Mouse (Mus musculus): ENCODE data around the gene Sec16b. TPM values are rescaled to one million over a fixed set of nuclear protein-coding genes. Genes with fewer than 3 reads are reported as not detected.

Gene Sec16b
- polyA plus RNA-seq (2014; fragmentation: Nextera tagmentation; extraction: Ambion mirVana): 0.68 and 0.91 TPM in 2 replicates

DNA sequence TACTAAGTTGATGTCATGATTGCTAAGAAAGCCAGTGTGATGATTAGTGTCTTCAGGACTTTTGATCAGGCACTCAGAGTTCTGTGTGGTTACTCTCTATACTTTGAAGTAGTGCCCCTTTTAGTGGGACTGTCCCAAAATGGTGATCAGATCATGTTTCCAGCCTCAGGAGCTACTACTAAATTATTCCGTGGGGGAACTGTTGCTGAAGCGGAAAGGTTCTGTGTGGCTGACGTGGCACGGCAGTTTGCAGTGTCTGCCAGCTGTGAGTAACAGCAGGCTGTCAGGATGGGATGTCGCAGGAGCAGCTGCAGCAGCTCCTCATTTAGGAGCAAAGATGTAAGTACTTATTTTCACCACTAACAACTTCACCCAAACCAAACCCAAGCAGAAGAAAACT is at the start of gene Sec16b:
Gene Sec16b (plus strand): TSS at position 207 of the 400 bp plus-strand sequence.
- no peak for ATAC-seq (replicated peaks; ENCODE audit: low FRiP score)
- no peaks in the 10 kb centered on the region for H3K9me3 ChIP-seq (ENCODE audit: control insufficient read depth, low read length)
- DNase-seq (ENCODE audit: low spot score): no peak
- H3K4me1 ChIP-seq (replicated peaks; ENCODE audit: control insufficient read depth, insufficient read depth, low read length): no peaks in the 10 kb centered on the region
- H3K4me3 ChIP-seq (ENCODE audit: low read depth, low read length): no peak within 1 kb of the TSS
- no peaks in the 10 kb centered on the region for H3K36me3 ChIP-seq (ENCODE audit: control insufficient read depth, insufficient read depth, low read length)
- 41% methylated on average over 5 of the region's 5 CpGs for WGBS
- no peak within 1 kb of the TSS for H3K27ac ChIP-seq (ENCODE audit: low read depth, low read length)
- no peak within 1 kb of the TSS for H3K4me2 ChIP-seq (ENCODE audit: low read depth, low read length, severe bottlenecking)
- no peaks in the 10 kb centered on the region for H3K27me3 ChIP-seq (ENCODE audit: control insufficient read depth, insufficient read depth, low read length)
- no peak within 1 kb of the TSS for H3K9ac ChIP-seq (ENCODE audit: low read length)

DNA sequence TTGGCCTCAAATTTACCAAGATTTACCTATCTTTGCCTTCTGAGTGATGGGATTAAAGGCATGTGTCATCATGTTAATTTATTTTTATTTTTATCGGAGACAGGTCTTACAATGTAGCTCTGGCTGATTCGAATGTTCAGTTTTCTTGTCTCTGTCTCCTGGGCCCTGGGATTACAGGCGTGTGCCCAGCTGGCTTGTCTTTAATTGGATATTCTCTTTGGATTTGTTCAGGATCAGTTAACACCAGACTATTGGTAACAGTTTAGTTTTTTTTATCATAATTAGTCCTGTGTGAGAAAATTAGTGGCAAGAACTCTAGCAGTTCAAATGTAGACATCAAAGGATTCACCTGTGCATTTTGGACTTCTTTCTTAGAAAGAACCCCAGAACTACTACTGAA is 48.7 kb upstream of the Sec16b start:
- Histone ChIP-seq H3K27me3 (ENCODE audit: control insufficient read depth, insufficient read depth, low read length) (peaks cover 2% of the 10 kb centered on the region; the same call in 1 of the 2 replicates), H3K9ac (ENCODE audit: low read length) (no peak overlapping the region; the same call in 1 of the 2 replicates), H3K4me2 (ENCODE audit: low read depth, low read length, severe bottlenecking) (no peak overlapping the region), H3K36me3 (ENCODE audit: control insufficient read depth, insufficient read depth, low read length) (no peaks in the 10 kb centered on the region), H3K27ac (ENCODE audit: low read depth, low read length) (no peak overlapping the region), H3K4me3 (ENCODE audit: low read depth, low read length) (no peak overlapping the region), H3K4me1 (replicated peaks; ENCODE audit: control insufficient read depth, insufficient read depth, low read length) (peaks cover 8% of the 10 kb centered on the region), H3K9me3 (ENCODE audit: control insufficient read depth, low read length) (no peaks in the 10 kb centered on the region)
- 40% methylated on average over 3 of the region's 3 CpGs for WGBS
- DNase-seq (ENCODE audit: low spot score) (no peak), ATAC-seq (replicated peaks; ENCODE audit: low FRiP score) (no peak)

DNA sequence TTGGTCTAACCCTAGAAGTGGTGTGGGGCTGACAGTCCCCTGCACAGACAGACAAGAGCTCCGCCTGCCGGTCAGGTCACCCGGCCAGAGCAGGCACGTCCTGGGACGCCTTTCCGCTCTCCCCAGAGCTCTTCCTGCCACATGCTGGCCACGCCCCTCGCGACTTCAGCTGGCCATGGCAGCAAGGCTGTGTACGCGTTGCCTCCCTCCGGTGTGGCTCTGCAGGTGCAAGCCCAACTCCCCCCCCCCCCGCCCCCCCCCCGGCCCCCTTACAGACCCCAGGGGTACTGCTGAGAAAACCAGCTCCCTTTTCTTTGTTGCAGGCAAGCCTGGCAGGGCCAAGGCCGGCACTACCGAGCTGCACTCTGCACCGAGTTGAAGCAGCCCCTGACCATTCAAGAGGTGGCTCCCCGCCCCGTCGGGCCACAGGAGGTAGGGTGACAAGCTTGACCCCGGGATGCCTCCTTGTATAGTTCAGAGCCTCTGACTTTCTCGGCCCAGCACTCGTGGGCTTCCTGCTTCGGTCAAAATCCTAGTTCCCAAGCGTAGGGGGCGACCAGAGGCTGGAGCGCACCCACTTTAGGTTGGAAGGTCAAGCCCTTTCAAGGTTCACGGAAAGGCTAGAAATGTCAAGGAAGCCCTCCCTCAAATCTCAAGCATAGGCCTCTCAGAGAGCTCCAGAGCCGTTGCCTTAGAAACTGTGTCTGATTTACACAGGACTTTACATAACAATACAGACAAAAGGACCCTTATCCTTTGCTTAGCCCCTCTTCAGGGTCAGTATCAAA is 47.9 kb upstream of the Sec16b start, which contains the start of gene Cryzl2:
Gene Cryzl2 (plus strand): TSS at position 157 of the 788 bp plus-strand sequence.
- peaks cover 2% of the 10 kb centered on the region; the same call in 1 of the 2 replicates for H3K27me3 ChIP-seq (ENCODE audit: control insufficient read depth, insufficient read depth, low read length)

DNA sequence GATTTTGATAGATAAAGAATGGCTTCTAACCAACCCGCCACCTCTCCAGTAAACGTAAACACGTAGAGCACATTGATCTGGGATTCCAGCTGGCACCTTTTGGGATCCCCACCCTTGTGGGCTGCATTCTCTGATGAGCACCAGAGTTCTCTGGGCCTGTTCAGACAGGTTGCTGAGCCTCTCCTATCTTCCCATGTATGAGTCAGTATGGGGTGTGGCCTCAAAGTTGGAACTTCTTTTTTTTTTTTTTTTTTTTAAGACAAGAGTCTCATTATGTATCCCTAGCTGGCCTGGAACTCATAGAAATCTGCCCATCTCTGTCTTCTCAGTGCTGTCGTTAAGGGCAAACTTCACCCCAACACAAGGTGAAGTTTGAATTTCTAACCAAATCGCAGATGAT is 46.6 kb upstream of the Sec16b start:
- Histone ChIP-seq H3K36me3 (ENCODE audit: control insufficient read depth, insufficient read depth, low read length) (no peaks in the 10 kb centered on the region), H3K4me3 (ENCODE audit: low read depth, low read length) (no peak overlapping the region), H3K27me3 (ENCODE audit: control insufficient read depth, insufficient read depth, low read length) (peaks cover 2% of the 10 kb centered on the region; the same call in 1 of the 2 replicates), H3K9ac (ENCODE audit: low read length) (no peak overlapping the region), H3K4me2 (ENCODE audit: low read depth, low read length, severe bottlenecking) (no peak overlapping the region), H3K4me1 (replicated peaks; ENCODE audit: control insufficient read depth, insufficient read depth, low read length) (peaks cover 8% of the 10 kb centered on the region), H3K27ac (ENCODE audit: low read depth, low read length) (no peak overlapping the region), H3K9me3 (ENCODE audit: control insufficient read depth, low read length) (no peaks in the 10 kb centered on the region)
- WGBS: 90% methylated on average over 5 of the region's 5 CpGs
- ATAC-seq (replicated peaks; ENCODE audit: low FRiP score) (no peak), DNase-seq (ENCODE audit: low spot score) (no peak)

More for the DNA sequence above, 47.9 kb upstream of the Sec16b start, which contains the start of gene Cryzl2:
- H3K36me3 ChIP-seq (ENCODE audit: control insufficient read depth, insufficient read depth, low read length): no peaks in the 10 kb centered on the region
- peak within 1 kb of the TSS; percentile 44 for H3K9ac ChIP-seq (ENCODE audit: low read length)
- H3K9me3 ChIP-seq (ENCODE audit: control insufficient read depth, low read length): no peaks in the 10 kb centered on the region
- H3K4me3 ChIP-seq (ENCODE audit: low read depth, low read length): peak within 1 kb of the TSS; percentile 28
- DNase-seq (ENCODE audit: low spot score): peak; percentile 90
- H3K4me2 ChIP-seq (ENCODE audit: low read depth, low read length, severe bottlenecking): peak within 1 kb of the TSS; percentile 62
- H3K4me1 ChIP-seq (replicated peaks; ENCODE audit: control insufficient read depth, insufficient read depth, low read length): peaks cover 8% of the 10 kb centered on the region
- peak; percentile 87 for ATAC-seq (replicated peaks; ENCODE audit: low FRiP score)
- 2% methylated on average over 27 of the region's 29 CpGs for WGBS
- H3K27ac ChIP-seq (ENCODE audit: low read depth, low read length): peak within 1 kb of the TSS; percentile 26; the same call in 1 of the 2 replicates

DNA sequence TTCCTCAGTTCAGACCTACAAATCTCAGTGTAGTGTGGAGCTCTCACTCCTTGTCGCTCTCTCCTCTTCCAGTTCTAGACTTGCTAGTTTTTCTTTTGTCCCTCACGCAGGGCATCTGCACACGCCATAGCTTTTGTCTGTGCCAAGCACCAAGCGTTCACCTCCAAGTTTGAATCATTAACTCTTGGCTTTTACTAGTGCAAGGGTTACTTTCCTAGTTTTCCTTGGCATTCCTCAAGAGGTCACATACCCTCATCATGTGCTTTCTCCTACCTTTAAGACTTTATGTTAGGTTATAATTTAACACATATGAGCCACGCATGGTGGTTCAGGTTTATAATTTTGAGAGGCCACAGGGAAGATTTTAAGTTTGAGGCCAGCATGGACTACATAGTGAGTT is 45.3 kb upstream of the Sec16b start:
- H3K36me3 ChIP-seq (ENCODE audit: control insufficient read depth, insufficient read depth, low read length): no peaks in the 10 kb centered on the region
- H3K9ac ChIP-seq (ENCODE audit: low read length): no peak overlapping the region
- H3K4me1 ChIP-seq (replicated peaks; ENCODE audit: control insufficient read depth, insufficient read depth, low read length): peaks cover 8% of the 10 kb centered on the region
- no peak overlapping the region for H3K4me2 ChIP-seq (ENCODE audit: low read depth, low read length, severe bottlenecking)
- H3K27me3 ChIP-seq (ENCODE audit: control insufficient read depth, insufficient read depth, low read length): peaks cover 2% of the 10 kb centered on the region; the same call in 1 of the 2 replicates
- no peak for DNase-seq (ENCODE audit: low spot score)
- no peak overlapping the region for H3K4me3 ChIP-seq (ENCODE audit: low read depth, low read length)
- no peak for ATAC-seq (replicated peaks; ENCODE audit: low FRiP score)
- no peak overlapping the region for H3K27ac ChIP-seq (ENCODE audit: low read depth, low read length)
- 95% methylated on average over 5 of the region's 5 CpGs for WGBS
- no peaks in the 10 kb centered on the region for H3K9me3 ChIP-seq (ENCODE audit: control insufficient read depth, low read length)

DNA sequence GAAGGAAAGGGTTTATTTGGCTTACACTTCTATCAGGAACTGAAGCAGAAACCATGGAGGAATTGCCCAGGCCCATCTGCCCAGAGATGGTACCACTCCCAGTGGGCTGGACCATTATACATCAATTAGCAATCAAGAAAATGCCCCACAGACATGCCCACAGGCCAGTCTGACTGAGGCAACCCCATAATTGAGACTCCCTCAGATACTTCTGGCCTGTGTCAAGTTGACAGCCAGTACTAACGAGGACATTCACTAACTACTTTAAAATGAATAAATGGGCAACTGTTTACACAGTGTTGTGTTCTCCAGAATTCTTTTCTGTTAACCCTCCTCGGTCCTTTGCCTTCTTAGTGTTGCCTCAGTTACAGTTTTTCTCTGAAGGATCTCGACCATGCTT is 44.2 kb upstream of the Sec16b start:
- H3K9ac ChIP-seq (ENCODE audit: low read length): no peak overlapping the region
- H3K4me2 ChIP-seq (ENCODE audit: low read depth, low read length, severe bottlenecking): no peak overlapping the region
- no peak overlapping the region for H3K27ac ChIP-seq (ENCODE audit: low read depth, low read length)
- ATAC-seq (replicated peaks; ENCODE audit: low FRiP score) (no peak), DNase-seq (ENCODE audit: low spot score) (no peak)
- H3K27me3 ChIP-seq (ENCODE audit: control insufficient read depth, insufficient read depth, low read length): no peaks in the 10 kb centered on the region
- H3K4me3 ChIP-seq (ENCODE audit: low read depth, low read length): no peak overlapping the region
- H3K4me1 ChIP-seq (replicated peaks; ENCODE audit: control insufficient read depth, insufficient read depth, low read length): peaks cover 8% of the 10 kb centered on the region
- 60% methylated on average over 3 of the region's 3 CpGs for whole genome bisulfite sequencing
- H3K36me3 ChIP-seq (ENCODE audit: control insufficient read depth, insufficient read depth, low read length): no peaks in the 10 kb centered on the region
- H3K9me3 ChIP-seq (ENCODE audit: control insufficient read depth, low read length): no peaks in the 10 kb centered on the region

DNA sequence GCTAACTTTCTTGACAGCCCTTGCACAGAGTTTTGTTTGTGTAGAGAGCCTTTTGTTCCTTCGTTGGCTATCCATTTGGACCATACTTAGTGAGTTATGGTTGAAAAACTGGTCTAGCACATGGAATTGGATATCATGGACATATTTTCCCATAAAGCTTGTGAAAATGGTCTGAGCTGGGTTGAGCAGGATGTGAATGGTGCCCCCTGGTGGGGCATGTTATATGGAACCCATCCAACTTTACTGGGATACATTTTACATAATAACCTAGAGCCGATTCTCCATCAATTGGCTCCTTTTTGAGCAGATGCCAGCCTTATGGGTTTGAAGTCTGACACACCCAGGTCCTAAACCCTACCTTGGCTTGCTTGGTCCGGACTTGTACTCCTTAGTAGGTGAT is 41.3 kb upstream of the Sec16b start:
- no peaks in the 10 kb centered on the region for H3K9me3 ChIP-seq (ENCODE audit: control insufficient read depth, low read length)

DNA sequence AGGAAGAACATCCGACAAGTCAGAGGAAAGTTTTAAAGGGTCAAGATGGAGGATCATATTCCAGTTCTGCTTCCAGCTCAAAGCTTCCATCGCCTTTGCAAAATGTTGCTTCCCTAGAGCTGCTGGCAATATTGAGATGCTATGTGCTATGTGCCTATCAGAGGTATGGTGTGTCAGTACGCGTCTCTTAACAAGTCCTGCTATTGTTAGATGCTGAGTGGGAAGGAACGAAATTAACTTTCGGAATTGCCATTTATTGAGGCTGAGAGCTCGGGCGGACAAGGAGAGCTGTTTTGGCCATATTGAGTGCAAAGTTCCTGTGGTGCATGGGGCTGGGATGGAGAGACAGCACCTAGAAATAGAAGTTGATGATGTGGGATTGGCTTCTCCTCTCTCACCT is 38.7 kb upstream of the Sec16b start:
- Histone ChIP-seq H3K36me3 (ENCODE audit: control insufficient read depth, insufficient read depth, low read length) (no peaks in the 10 kb centered on the region), H3K27me3 (ENCODE audit: control insufficient read depth, insufficient read depth, low read length) (no peaks in the 10 kb centered on the region), H3K4me1 (replicated peaks; ENCODE audit: control insufficient read depth, insufficient read depth, low read length) (no peaks in the 10 kb centered on the region), H3K4me3 (ENCODE audit: low read depth, low read length) (no peak overlapping the region), H3K4me2 (ENCODE audit: low read depth, low read length, severe bottlenecking) (no peak overlapping the region), H3K9me3 (ENCODE audit: control insufficient read depth, low read length) (no peaks in the 10 kb centered on the region), H3K27ac (ENCODE audit: low read depth, low read length) (no peak overlapping the region), H3K9ac (ENCODE audit: low read length) (no peak overlapping the region)
- DNase-seq (ENCODE audit: low spot score) (no peak), ATAC-seq (replicated peaks; ENCODE audit: low FRiP score) (no peak)
- 92% methylated on average over 8 of the region's 8 CpGs for WGBS

More for the DNA sequence above, 41.3 kb upstream of the Sec16b start:
- Histone ChIP-seq H3K4me3 (ENCODE audit: low read depth, low read length) (no peak overlapping the region), H3K27ac (ENCODE audit: low read depth, low read length) (no peak overlapping the region), H3K9ac (ENCODE audit: low read length) (no peak overlapping the region), H3K27me3 (ENCODE audit: control insufficient read depth, insufficient read depth, low read length) (no peaks in the 10 kb centered on the region), H3K36me3 (ENCODE audit: control insufficient read depth, insufficient read depth, low read length) (no peaks in the 10 kb centered on the region), H3K4me1 (replicated peaks; ENCODE audit: control insufficient read depth, insufficient read depth, low read length) (no peaks in the 10 kb centered on the region), H3K4me2 (ENCODE audit: low read depth, low read length, severe bottlenecking) (no peak overlapping the region)
- WGBS: 67% methylated on average over 3 of the region's 3 CpGs
- DNase-seq (ENCODE audit: low spot score) (no peak), ATAC-seq (replicated peaks; ENCODE audit: low FRiP score) (no peak)

Measured in forebrain, embryonic 11.5 days (tissue).